Mouse (Mus musculus): ENCODE results near the gene Sox18. TPM values are rescaled to one million over a fixed set of nuclear protein-coding genes. Genes with fewer than 3 reads are reported as not detected.

Sox18 gene
- polyA plus RNA-seq (2015; fragmentation: Nextera tagmentation; extraction: Ambion mirVana) = 18.0 TPM in 2 replicates

DNA sequence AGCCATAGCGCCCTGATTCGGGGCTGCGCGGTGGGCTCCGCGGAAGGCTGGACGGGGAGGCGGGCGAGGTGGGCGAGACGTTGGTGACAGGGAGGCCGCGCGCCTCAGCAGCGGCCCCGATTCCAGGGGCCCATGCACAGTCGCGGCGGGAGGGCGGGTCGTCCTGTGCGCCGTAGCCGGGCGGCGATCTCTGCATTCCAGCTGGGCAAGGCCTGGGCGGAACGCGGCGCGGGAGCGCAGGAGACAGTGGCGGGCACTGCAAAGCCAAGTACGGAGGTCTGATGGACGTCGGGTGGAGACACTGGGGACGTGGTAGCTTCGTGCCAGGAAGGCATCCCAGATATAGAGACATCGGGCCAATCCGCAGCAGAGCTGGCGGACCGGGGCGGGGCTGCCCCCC lies at the start of gene Sox18:
TSS of gene Sox18 (minus strand) at position 315 of the 400 bp plus-strand sequence.
- Histone ChIP-seq H3K27ac (ENCODE audit: low read depth, low read length) (peak within 1 kb of the TSS; percentile 4; the same call in 1 of the 2 replicates), H3K27me3 (replicated peaks; ENCODE audit: control insufficient read depth, insufficient read depth, low read length) (peaks cover 37% of the 10 kb centered on the region)
- ATAC-seq = 0 out of 2 replicates have a peak, but pooled peaks have one; percentile 38

DNA sequence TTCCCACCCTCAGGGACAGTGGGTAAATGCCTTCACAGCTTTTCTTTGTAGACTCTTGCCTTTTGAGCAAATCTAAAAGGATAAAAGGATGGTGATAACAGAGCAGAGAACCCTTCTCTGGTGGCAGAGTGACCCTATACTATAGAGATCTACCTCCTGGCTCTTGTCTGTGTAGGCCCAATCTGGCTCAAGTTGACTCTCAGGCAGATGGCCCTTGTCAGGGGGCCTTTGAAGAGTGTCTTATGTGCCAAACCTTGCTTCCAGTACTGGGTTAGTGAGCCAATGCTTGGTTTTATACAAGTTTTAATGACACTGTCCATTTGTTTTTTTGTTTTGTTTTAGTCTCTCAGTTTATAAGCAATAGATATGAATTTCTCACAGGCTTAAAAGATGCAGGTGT lies 49.8 kb upstream of the Sox18 start:
- Histone ChIP-seq H3K36me3 (ENCODE audit: control insufficient read depth, insufficient read depth, low read length) (0 out of 2 replicates have a peak, but pooled peaks cover 3% of the 10 kb centered on the region), H3K4me2 (ENCODE audit: low read length) (no peak overlapping the region), H3K27me3 (replicated peaks; ENCODE audit: control insufficient read depth, insufficient read depth, low read length) (no peaks in the 10 kb centered on the region), H3K27ac (ENCODE audit: low read depth, low read length) (no peak overlapping the region), H3K4me1 (ENCODE audit: control insufficient read depth, insufficient read depth, low read depth, low read length) (peaks cover 8% of the 10 kb centered on the region), H3K4me3 (ENCODE audit: low read length) (no peak overlapping the region), H3K9me3 (ENCODE audit: control insufficient read depth, low read length) (no peaks in the 10 kb centered on the region), H3K9ac (ENCODE audit: low read depth, low read length) (no peak overlapping the region)
- no peak for ATAC-seq

More for the DNA sequence above, at the start of gene Sox18:
- peak within 1 kb of the TSS; percentile 66 for H3K4me2 ChIP-seq (ENCODE audit: low read length)
- peak within 1 kb of the TSS; percentile 46 for H3K4me3 ChIP-seq (ENCODE audit: low read length)
- WGBS = under 1% methylated on average over 40 of the region's 43 CpGs
- H3K4me1 ChIP-seq (ENCODE audit: control insufficient read depth, insufficient read depth, low read depth, low read length) = peaks cover 15% of the 10 kb centered on the region
- H3K9me3 ChIP-seq (ENCODE audit: control insufficient read depth, low read length) = no peaks in the 10 kb centered on the region
- peak within 1 kb of the TSS; percentile 57 for H3K9ac ChIP-seq (ENCODE audit: low read depth, low read length)
- no peaks in the 10 kb centered on the region for H3K36me3 ChIP-seq (ENCODE audit: control insufficient read depth, insufficient read depth, low read length)

DNA sequence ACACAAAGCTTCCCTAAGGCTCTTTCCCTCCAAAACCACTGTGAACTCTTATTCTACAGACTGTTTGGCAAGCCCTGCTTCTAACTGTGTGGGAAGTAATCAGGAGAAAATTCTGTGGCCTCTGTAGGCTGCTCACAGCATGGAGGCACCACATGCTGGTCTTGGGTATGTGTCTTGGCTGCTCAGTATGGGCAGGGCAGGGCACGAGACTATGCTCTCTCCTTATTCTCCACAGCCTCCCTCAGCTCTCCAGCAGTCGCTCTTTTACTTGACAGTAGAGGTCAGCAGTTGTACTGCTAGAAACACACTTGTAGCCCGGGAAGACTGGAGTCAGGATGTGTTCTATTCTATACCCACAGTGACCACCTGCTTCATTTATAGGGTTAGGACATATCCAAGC lies 48.6 kb upstream of the Sox18 start:
- no peaks in the 10 kb centered on the region for H3K27me3 ChIP-seq (replicated peaks; ENCODE audit: control insufficient read depth, insufficient read depth, low read length)
- H3K4me2 ChIP-seq (ENCODE audit: low read length) = no peak overlapping the region
- H3K36me3 ChIP-seq (ENCODE audit: control insufficient read depth, insufficient read depth, low read length) = 0 out of 2 replicates have a peak, but pooled peaks cover 3% of the 10 kb centered on the region
- no peaks in the 10 kb centered on the region for H3K9me3 ChIP-seq (ENCODE audit: control insufficient read depth, low read length)
- H3K9ac ChIP-seq (ENCODE audit: low read depth, low read length) = no peak overlapping the region
- no peak for ATAC-seq
- peaks cover 8% of the 10 kb centered on the region for H3K4me1 ChIP-seq (ENCODE audit: control insufficient read depth, insufficient read depth, low read depth, low read length)
- no peak overlapping the region for H3K27ac ChIP-seq (ENCODE audit: low read depth, low read length)
- WGBS = 27% methylated on average over 3 of the region's 3 CpGs
- no peak overlapping the region for H3K4me3 ChIP-seq (ENCODE audit: low read length)

DNA sequence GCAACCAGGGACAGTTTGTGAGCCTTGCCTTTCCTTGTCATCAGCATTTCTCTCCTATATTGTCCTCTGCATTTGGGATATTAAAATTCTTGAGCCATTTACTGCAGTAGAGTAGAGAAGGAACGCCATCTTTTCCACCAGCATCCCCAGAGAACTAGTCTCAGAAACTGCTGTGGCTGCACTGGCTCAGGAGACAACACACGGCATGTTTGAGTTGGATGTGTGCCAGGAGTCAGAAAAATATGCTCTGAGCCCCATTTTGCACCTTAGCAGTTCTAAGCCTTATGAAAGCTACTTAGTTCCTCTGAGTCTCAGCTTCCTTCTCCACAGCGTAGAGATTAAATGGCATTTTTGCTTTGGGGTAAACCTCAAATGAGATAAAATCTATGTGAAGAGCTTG lies 45.6 kb upstream of the Sox18 start:
- no peak for ATAC-seq
- Histone ChIP-seq H3K4me3 (ENCODE audit: low read length) (peak overlapping the region; percentile 42), H3K4me2 (ENCODE audit: low read length) (peak overlapping the region; percentile 57), H3K9me3 (ENCODE audit: control insufficient read depth, low read length) (no peaks in the 10 kb centered on the region), H3K36me3 (ENCODE audit: control insufficient read depth, insufficient read depth, low read length) (0 out of 2 replicates have a peak, but pooled peaks cover 3% of the 10 kb centered on the region), H3K27me3 (replicated peaks; ENCODE audit: control insufficient read depth, insufficient read depth, low read length) (no peaks in the 10 kb centered on the region), H3K9ac (ENCODE audit: low read depth, low read length) (no peak overlapping the region), H3K4me1 (ENCODE audit: control insufficient read depth, insufficient read depth, low read depth, low read length) (peaks cover 24% of the 10 kb centered on the region), H3K27ac (ENCODE audit: low read depth, low read length) (no peak overlapping the region)
- WGBS = 46% methylated on average over 3 of the region's 3 CpGs

DNA sequence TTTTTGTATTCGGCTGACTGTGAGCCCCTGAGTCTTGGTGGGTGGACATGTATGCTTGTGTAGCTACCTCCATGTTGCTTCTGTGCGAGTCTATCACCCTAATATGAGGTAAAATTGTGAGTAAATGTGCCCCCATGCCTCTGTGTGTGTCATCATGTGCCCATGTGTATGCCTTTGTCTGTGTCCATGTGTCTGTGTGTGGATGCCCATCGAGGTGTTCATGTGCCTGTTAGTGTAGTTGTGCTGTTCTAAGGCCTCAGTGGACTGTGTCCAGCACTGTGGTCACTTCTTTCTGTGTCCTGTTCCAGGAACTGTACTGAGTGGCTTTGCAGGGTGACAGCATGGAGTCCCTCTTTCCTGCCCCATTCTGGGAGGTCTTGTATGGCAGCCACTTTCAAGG lies 43.9 kb upstream of the Sox18 start:
- 38% methylated on average over 3 of the region's 3 CpGs for whole genome bisulfite sequencing
- Histone ChIP-seq H3K4me1 (ENCODE audit: control insufficient read depth, insufficient read depth, low read depth, low read length) (peaks cover 24% of the 10 kb centered on the region), H3K4me3 (ENCODE audit: low read length) (peak overlapping the region; percentile 42), H3K9ac (ENCODE audit: low read depth, low read length) (peak overlapping the region; percentile 61), H3K36me3 (ENCODE audit: control insufficient read depth, insufficient read depth, low read length) (0 out of 2 replicates have a peak, but pooled peaks cover 3% of the 10 kb centered on the region), H3K27ac (ENCODE audit: low read depth, low read length) (peak overlapping the region; percentile 79), H3K4me2 (ENCODE audit: low read length) (peak overlapping the region; percentile 57), H3K27me3 (replicated peaks; ENCODE audit: control insufficient read depth, insufficient read depth, low read length) (no peaks in the 10 kb centered on the region), H3K9me3 (ENCODE audit: control insufficient read depth, low read length) (no peaks in the 10 kb centered on the region)
- ATAC-seq = peak; percentile 17; the same call in 1 of the 2 replicates

DNA sequence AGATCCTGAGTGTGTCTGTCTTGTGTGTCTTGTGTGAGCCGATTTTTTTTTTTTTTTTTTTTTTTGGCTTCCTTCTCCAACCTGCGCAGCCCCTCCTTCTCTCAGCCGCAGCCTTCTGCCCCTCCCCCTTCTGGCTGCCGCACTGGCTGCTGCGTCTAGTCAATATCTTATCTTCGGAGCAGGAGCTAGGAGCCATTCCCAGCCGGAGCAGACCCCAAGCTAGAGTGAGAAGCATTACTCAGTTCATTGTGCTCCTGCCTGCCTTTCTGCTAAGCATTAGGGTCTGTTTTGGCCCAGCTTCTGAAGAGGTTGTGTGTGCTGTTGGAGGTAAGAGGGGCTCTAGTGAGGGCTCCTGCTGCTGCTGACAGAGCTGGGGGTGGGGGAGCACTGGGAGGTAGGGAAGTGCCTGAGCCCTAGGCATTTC lies 43.5 kb upstream of the Sox18 start, which contains the start of gene Oprl1:
TSS of gene Oprl1 (plus strand) at position 114 of the 424 bp plus-strand sequence.
- peak within 1 kb of the TSS; percentile 57 for H3K4me2 ChIP-seq (ENCODE audit: low read length)
- no peaks in the 10 kb centered on the region for H3K27me3 ChIP-seq (replicated peaks; ENCODE audit: control insufficient read depth, insufficient read depth, low read length)
- H3K27ac ChIP-seq (ENCODE audit: low read depth, low read length) = peak within 1 kb of the TSS; percentile 79
- H3K4me1 ChIP-seq (ENCODE audit: control insufficient read depth, insufficient read depth, low read depth, low read length) = peaks cover 24% of the 10 kb centered on the region
- 0 out of 2 replicates have a peak, but pooled peaks cover 3% of the 10 kb centered on the region for H3K36me3 ChIP-seq (ENCODE audit: control insufficient read depth, insufficient read depth, low read length)
- H3K4me3 ChIP-seq (ENCODE audit: low read length) = peak within 1 kb of the TSS; percentile 42
- H3K9me3 ChIP-seq (ENCODE audit: control insufficient read depth, low read length) = no peaks in the 10 kb centered on the region
- peak within 1 kb of the TSS; percentile 61 for H3K9ac ChIP-seq (ENCODE audit: low read depth, low read length)
- ATAC-seq = peak; percentile 77
- 5% methylated on average over 7 of the region's 7 CpGs for WGBS

DNA sequence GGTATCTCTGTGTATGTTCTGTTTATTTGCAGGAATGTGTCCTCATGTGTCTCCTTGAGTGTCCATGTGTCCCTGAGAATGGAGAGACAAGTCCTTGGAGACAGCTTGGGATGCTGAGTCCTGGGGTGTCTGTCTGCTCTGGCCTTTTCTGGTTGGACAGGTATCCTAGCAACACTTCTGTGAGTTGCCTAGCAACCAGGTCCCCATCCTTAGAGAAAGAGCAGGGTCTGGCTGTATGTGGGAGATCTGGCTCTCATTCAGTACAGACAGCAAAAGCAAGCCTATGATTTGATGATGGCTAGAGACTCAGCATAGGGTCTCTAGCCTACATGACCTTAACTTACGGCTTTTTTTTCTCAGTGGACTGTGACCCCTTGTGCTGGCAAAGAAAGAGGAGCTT lies 42.3 kb upstream of the Sox18 start:
- H3K27me3 ChIP-seq (replicated peaks; ENCODE audit: control insufficient read depth, insufficient read depth, low read length) = no peaks in the 10 kb centered on the region
- H3K9me3 ChIP-seq (ENCODE audit: control insufficient read depth, low read length) = no peaks in the 10 kb centered on the region
- no peak overlapping the region for H3K4me3 ChIP-seq (ENCODE audit: low read length)
- peak overlapping the region; percentile 57 for H3K4me2 ChIP-seq (ENCODE audit: low read length)
- 0 out of 2 replicates have a peak, but pooled peaks cover under 1% of the 10 kb centered on the region for H3K36me3 ChIP-seq (ENCODE audit: control insufficient read depth, insufficient read depth, low read length)
- ATAC-seq = peak; percentile 85
- H3K27ac ChIP-seq (ENCODE audit: low read depth, low read length) = peak overlapping the region; percentile 79
- H3K4me1 ChIP-seq (ENCODE audit: control insufficient read depth, insufficient read depth, low read depth, low read length) = peaks cover 24% of the 10 kb centered on the region
- WGBS = 16% methylated on average over 1 of the region's 1 CpGs
- no peak overlapping the region; the same call in 1 of the 2 replicates for H3K9ac ChIP-seq (ENCODE audit: low read depth, low read length)

DNA sequence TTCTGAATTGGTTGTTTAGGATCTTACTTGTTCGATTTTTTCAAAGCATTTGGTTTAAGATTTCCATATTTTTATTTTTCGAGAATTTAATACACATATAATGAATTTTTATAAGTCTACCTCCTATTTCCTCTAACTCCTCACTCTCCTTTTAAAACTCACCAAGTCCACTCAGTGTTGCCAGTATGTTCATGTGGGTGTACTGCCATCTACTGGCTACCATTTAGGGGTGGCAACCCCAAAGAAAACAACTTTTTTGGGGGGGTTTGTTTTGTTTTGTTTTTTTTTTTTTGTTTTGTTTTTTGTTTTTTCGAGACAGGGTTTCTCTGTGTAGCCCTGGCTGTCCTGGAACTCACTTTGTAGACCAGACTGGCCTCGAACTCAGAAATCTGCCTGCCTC lies 35.2 kb upstream of the Sox18 start:
- H3K4me2 ChIP-seq (ENCODE audit: low read length) = no peak overlapping the region
- H3K27ac ChIP-seq (ENCODE audit: low read depth, low read length) = no peak overlapping the region
- WGBS = 34% methylated on average over 4 of the region's 4 CpGs
- no peak overlapping the region for H3K9ac ChIP-seq (ENCODE audit: low read depth, low read length)
- H3K4me1 ChIP-seq (ENCODE audit: control insufficient read depth, insufficient read depth, low read depth, low read length) = no peaks in the 10 kb centered on the region
- no peak overlapping the region for H3K4me3 ChIP-seq (ENCODE audit: low read length)
- H3K27me3 ChIP-seq (replicated peaks; ENCODE audit: control insufficient read depth, insufficient read depth, low read length) = no peaks in the 10 kb centered on the region
- H3K9me3 ChIP-seq (ENCODE audit: control insufficient read depth, low read length) = no peaks in the 10 kb centered on the region
- H3K36me3 ChIP-seq (ENCODE audit: control insufficient read depth, insufficient read depth, low read length) = no peaks in the 10 kb centered on the region
- no peak for ATAC-seq

DNA sequence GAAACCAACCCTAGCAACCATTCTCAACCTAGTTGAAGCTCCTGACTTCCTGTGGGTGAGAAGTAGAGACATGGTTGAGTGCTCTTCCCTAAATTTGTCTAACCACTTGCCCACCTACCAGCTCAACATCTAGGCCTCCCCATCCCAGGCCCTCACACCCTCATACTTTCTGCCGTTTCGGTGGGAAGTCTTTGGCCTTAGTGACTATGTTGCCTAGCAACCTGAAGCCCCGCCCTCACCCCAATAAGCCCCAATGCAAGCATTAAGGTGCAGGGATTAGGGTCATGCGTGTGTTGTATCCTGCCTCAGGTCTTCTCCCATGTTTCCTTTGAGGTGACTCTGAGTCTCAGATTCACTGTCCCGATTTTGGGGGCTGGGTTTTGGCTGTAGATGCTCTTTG lies 26.8 kb upstream of the Sox18 start, which contains the start of gene Lkaaear1:
TSS of gene Lkaaear1 (minus strand) at position 202 of the 400 bp plus-strand sequence.
- H3K4me2 ChIP-seq (ENCODE audit: low read length) = no peak within 1 kb of the TSS
- ATAC-seq = no peak
- WGBS = 50% methylated on average over 5 of the region's 5 CpGs

More for the DNA sequence above, 26.8 kb upstream of the Sox18 start, which contains the start of gene Lkaaear1:
- H3K27me3 ChIP-seq (replicated peaks; ENCODE audit: control insufficient read depth, insufficient read depth, low read length) = no peaks in the 10 kb centered on the region
- no peaks in the 10 kb centered on the region for H3K36me3 ChIP-seq (ENCODE audit: control insufficient read depth, insufficient read depth, low read length)
- H3K4me1 ChIP-seq (ENCODE audit: control insufficient read depth, insufficient read depth, low read depth, low read length) = peaks cover 4% of the 10 kb centered on the region
- H3K27ac ChIP-seq (ENCODE audit: low read depth, low read length) = no peak within 1 kb of the TSS
- H3K4me3 ChIP-seq (ENCODE audit: low read length) = no peak within 1 kb of the TSS
- no peaks in the 10 kb centered on the region for H3K9me3 ChIP-seq (ENCODE audit: control insufficient read depth, low read length)
- H3K9ac ChIP-seq (ENCODE audit: low read depth, low read length) = no peak within 1 kb of the TSS

Measured in hindbrain, embryonic 16.5 days (tissue).